Mouse (Mus musculus) frontal cortex, postnatal 10 days (tissue): ENCODE measurements at regions not wholly inside any gene's neighbourhood (a gene's known extent, or its start where the extent isn't known, plus 50 kb on each side); places are given as distances from the start of the nearest gene placed in this dataset.

Source experiments
- DNase-seq, 2 experiments: peaks; one replicate each; pipeline ENCODE4 v3.0.0; 2022; ENCODE audit warnings: low spot score in 2 of 2, mixed read lengths in 1 of 2

DNA sequence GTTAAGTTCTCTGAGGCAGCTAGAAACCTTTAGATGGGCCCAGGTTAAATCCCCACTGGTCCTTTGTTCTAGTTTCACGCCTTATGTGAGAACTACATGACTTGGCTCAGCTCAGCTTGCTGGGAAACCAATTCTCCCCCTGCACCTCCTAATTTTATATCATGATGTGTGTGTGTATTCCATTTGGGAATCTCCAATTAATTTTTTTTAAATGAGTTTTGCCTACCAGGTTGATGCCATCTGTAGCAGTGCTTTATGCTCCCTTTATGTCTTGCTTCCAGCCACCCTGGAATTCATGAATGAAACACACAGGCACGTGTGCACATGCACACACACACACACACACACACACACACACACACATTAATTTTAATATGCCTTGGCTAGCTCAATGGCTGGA is 180.0 kb upstream of the Gli3 start:
- no peak for DNase-seq

DNA sequence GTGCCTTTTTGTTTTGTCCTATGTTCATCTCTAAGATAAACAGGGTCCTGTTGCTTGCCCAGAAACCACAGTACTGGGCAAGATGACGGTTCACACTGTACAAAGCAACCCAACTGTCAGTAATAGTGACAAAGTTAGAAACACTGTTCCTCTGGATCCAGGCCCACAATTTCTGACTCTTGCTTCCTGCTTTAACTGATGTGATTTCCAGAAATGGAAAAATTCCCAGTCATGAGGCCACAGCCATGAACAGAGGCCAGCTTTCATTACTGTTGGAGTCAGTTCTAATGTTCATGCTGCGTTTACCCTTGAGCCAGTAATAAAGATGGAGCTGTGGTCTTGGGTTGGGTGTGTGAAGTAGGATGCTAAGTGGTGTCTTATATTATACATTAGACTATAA is 164.6 kb upstream of the Gli3 start:
- no peak for DNase-seq

DNA sequence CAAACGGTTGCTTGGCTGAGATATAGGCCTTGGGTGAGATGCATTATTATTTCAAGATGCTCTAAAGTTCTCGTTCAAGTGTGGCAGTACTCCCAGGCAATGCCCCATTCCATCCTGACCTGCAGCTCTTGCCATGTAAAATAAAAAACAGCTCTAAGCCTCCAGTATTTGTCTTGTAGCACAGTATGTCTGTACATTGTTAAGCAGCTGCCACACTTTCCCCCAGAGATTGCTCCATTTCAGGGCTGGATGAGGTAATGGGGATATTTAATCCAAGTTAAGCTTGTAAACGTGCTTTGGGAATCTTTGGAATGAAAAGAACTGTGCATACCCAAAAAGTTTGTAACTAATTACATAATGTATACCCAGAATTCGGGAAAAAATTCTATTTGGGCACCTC is 137.6 kb upstream of the Gli3 start:
- DNase-seq: no peak

DNA sequence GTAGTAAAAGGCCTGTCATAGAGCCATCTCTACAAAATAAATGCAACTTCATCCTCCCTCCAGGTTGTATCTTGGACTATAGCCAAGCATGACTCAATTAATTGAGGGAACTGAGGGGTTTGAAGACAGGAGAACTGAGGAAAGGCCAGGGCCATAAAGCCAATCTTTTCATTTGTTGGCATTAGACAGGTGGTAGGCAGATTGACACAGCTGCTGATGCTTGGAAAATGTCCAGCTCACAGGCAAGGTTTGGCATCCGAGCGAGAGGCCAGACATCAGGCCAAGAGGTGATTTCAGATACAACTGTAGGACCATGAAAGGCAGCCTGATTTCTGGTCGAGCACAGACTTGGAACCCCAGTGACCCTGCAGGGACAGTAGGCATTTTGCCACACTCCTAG is 136.9 kb upstream of the Gli3 start:
- DNase-seq: no peak

DNA sequence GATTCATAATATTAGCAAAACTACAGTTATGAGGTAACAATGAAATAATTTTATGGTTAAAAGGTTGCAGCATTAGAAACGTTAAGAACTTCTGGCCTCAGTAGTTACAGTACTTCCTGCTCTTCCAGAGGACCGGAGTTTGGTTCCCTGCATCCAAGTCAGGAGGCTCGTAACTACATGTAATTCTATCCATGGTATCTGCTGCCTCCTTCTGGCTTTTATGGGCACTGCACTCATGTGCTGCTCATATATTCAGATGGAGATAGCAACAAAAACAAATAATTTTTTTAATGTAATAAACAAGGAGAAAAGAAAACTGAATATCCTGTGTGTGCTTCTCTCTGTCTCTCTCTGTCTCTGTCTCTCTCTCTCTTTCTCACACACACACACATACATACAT is 133.5 kb upstream of the Gli3 start:
- no peak for DNase-seq

DNA sequence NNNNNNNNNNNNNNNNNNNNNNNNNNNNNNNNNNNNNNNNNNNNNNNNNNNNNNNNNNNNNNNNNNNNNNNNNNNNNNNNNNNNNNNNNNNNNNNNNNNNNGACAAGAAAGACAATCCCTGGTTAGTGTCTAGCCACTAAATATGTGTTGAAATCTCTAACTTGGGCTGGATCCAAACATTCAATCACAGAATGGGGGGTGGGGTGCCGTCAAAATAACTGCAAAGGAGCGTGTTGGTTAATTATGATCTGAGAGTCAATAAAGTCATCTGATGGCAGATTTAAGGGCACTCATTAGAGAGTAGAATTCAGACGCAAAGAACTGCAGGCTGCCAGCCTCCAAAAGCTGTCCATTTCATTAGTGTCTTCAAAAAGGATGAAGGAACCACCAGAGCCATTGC is 119.6 kb upstream of the Gli3 start:
- no peak for DNase-seq

DNA sequence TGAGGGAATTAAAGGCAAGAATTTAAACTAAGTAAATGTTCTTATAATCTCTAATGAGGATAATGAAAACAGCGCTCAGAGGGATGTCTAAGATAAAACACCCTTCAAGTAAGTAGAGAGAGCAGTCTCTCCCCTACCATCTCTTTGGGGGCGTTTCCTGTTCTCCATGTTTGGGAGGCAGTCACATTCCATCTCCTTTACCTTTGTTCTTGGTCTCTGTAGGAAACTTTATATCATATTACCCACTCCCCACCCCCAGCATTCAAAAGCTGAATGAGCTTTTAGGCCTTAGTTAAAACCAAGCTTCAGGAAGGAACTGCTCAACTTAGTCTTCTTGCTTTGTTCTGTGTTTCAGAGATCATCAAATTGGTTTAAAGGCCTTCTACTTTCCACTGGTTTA is 116.2 kb upstream of the Gli3 start:
- DNase-seq: no peak

DNA sequence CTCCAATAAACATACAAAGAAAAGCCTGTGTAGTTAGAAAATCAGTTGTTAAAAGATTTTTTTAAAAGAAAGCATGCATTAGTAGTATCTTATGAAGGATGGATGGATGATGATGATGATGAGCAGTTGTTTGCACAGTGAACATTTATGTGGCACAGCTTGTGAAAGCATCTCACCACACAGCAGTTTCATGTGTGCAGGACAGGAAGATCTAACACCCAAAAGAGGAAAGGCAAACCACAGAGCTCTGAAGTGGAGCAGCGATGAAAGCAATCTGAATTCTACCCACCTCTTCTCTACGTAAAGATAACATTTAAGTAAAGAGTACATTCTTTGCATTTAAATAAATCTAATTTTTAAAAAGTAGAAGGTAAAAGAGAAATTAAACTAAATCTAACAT is 96.6 kb upstream of the Gli3 start:
- no peak for DNase-seq

DNA sequence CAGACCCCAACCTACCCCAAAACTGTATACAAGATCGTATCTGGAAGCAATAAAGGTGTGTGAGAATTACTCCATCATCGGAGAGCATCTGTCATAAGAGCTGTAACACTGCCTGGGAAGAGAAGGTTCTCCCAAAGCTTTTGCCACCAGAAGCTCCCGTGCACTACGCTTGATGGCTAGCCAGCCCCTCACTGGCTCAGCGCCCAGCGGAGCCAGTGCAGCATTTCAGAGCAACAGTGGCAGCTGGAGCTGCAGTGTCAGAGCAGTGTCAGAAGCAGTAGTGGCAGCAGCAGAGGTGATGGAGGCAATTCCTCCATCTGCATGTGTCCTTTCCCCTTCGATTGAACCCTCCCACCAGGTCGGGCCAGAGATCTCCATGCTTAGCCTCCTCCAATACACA is 83.0 kb upstream of the Gli3 start:
- DNase-seq: peak in 1 of 2 experiments; percentile 8

DNA sequence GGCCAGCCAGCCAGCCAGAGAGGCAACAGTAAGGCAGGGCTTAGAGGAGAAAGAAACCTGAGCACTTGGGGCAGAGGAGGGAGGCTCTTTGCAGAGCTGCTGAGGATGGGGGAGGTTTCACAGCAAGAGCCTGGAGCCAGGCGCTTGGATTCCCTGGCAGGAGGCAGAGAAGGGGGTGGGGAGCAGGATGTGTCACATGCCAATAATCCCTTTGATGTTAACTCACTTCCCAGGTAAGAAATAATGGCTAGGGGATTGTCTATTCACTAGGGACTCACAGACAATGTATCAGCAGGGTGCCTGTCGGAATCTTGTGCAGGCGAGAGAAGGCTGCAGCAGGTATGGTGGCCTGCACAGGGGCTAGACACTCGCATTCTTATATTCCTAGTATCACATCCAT is 67.8 kb upstream of the Gli3 start:
- no peak for DNase-seq

DNA sequence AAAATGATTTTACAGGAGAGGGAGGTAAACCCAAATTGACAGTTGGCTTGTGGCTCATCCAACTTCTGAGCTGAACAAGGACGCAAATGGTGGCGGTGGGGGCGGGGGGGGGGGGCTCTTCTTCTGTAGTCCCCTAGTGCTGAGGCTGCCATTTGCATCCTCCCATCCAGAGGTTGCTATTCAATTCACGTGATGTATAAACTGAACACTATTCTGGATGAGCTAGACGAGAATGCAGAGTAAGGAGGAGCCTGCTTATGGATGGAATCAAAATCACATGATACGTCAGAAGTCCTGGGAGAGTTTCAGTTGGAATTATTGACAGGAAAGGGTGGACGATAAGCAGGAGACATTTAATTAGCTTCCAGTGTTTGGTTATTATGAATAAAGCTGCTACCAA is 67.3 kb upstream of the Gli3 start:
- no peak for DNase-seq

DNA sequence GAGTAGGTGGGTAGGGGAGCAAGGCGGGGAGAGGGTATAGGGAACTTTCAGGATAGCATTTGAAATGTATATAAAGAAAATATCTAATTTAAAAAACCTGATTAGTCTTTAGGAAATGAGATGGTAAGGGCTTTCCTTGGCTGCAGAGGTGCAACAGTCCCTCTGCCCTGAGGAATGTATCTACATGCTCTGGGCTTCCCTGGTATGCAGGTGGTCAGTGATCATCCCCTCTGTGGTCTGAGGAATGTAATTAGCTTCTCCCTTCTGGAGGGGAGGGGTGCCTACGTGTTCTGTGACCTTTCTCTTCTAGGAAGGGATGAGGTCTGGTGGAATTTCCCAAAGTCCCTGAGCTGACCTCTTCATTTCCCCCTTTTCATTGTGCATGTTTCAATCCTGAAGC is 64.4 kb upstream of the Gli3 start:
- DNase-seq: no peak
